Mouse (Mus musculus) megakaryocyte progenitor cell, adult 5-6 weeks (primary cell): ENCODE data around the gene Mdga2. TPM values are rescaled to one million over a fixed set of nuclear protein-coding genes. Genes with fewer than 3 reads are reported as not detected.

Experiments used
- ATAC-seq: replicated peaks from 2 replicates; pipeline ENCODE4 v1.8.0; 2016; ENCODE audit warnings: mild to moderate bottlenecking, moderate TSS enrichment, inconsistent platforms; ENCODE audit not compliant: poor library complexity
- total RNA-seq, 2 experiments: library from RNA; stranded (forward) in 1 of 2; stranded (reverse) in 1 of 2; fragments of 157-497, 149-512 nt in 1 of 2; fragments of 200-1000 nt in 1 of 2; gene quantifications; 2 replicates each; pipeline versions ENCODE4 v1.2.3 to v1.2.4; 2015 to 2017

Mdga2 gene
- total RNA-seq, 2 experiments from 2014 or later: not detected

GRCm38 (mm10) chr12:66708334-66708733 is 514.0 kb downstream of the Mdga2 start:
- no peak for ATAC-seq

- ATAC-seq: no peak
Observed at GRCm38 (mm10) chr12:66707431-66707830, 514.9 kb downstream of the Mdga2 start.

- ATAC-seq: no peak
Observed at GRCm38 (mm10) chr12:66705015-66705414, 517.3 kb downstream of the Mdga2 start.

- no peak for ATAC-seq
Observed at GRCm38 (mm10) chr12:66702781-66703180, 519.6 kb downstream of the Mdga2 start.

GRCm38 (mm10) chr12:66679558-66679957 is 542.8 kb downstream of the Mdga2 start:
- no peak for ATAC-seq

GRCm38 (mm10) chr12:66648605-66649552 is 573.5 kb downstream of the Mdga2 start:
- ATAC-seq: no peak

- no peak for ATAC-seq
Observed at GRCm38 (mm10) chr12:66640408-66640807, 581.9 kb downstream of the Mdga2 start.

- no peak for ATAC-seq
Observed at GRCm38 (mm10) chr12:66619944-66620343, 602.4 kb downstream of the Mdga2 start.

GRCm38 (mm10) chr12:66591617-66592230 is 630.6 kb downstream of the Mdga2 start:
- no peak for ATAC-seq

GRCm38 (mm10) chr12:66565396-66565795 is 657.0 kb downstream of the Mdga2 start:
- ATAC-seq: no peak

GRCm38 (mm10) chr12:66556846-66557245 is 665.5 kb downstream of the Mdga2 start:
- ATAC-seq: no peak

- ATAC-seq: no peak
Observed at GRCm38 (mm10) chr12:66556178-66556820, 666.0 kb downstream of the Mdga2 start.

- no peak for ATAC-seq
Observed at GRCm38 (mm10) chr12:66524973-66525372, 697.4 kb downstream of the Mdga2 start.

- ATAC-seq: no peak
Observed at GRCm38 (mm10) chr12:66499258-66499657, 723.1 kb downstream of the Mdga2 start.

- ATAC-seq: no peak
Observed at GRCm38 (mm10) chr12:66470868-66471267, 751.5 kb downstream of the Mdga2 start.

- ATAC-seq: no peak
Observed at GRCm38 (mm10) chr12:66470243-66470863, 752.0 kb downstream of the Mdga2 start.

GRCm38 (mm10) chr12:66465516-66465915 is 756.8 kb downstream of the Mdga2 start:
- ATAC-seq: no peak

- no peak for ATAC-seq
Observed at GRCm38 (mm10) chr12:66443340-66443739, 779.0 kb downstream of the Mdga2 start.
